Mouse (Mus musculus) olfactory bulb, adult 2 months (tissue): ENCODE results near the gene Sptbn1. TPM values are rescaled to one million over a fixed set of nuclear protein-coding genes. Genes with fewer than 3 reads are reported as not detected.

Experiments
- H3K27ac ChIP-seq: fragments of 200-500 bp; 2 replicates; pipeline ENCODE4 v1.5.1; 2012; ENCODE audit warnings: low read depth, low read length; ENCODE audit not compliant: insufficient read depth
- H3K4me1 ChIP-seq: fragments of 200-500 bp; 2 replicates; pipeline ENCODE4 v1.6.1; 2012; ENCODE audit warnings: low read length; ENCODE audit not compliant: control insufficient read depth, insufficient read depth
- H3K4me3 ChIP-seq: fragments of 200-500 bp; 2 replicates; pipeline ENCODE4 v1.5.1; 2012; ENCODE audit warnings: mild to moderate bottlenecking, low read depth, low read length, moderate library complexity; ENCODE audit not compliant: insufficient read depth
- CTCF ChIP-seq: fragments of 200-500 bp; IDR thresholded peaks from 2 replicates; pipeline ENCODE4 v1.5.1; 2012; ENCODE audit warnings: low read depth, mild to moderate bottlenecking, low read length, moderate library complexity; ENCODE audit not compliant: insufficient read depth
- POLR2A ChIP-seq: fragments of 200-500 bp; IDR thresholded peaks from 2 replicates; pipeline ENCODE4 v1.6.1; 2012; ENCODE audit warnings: mild to moderate bottlenecking, low read depth, low read length, moderate library complexity; ENCODE audit not compliant: insufficient read depth
- WGBS: fragments of 180-500 bp; shearing (Covaris S2); methylation state at CpG from one replicate; pipeline ENCODE4 v1.1.7; 2018; 5-methylcytosine and 5-hydroxymethylcytosine counted together
- polyA plus RNA-seq: library from polyadenylated mRNA; stranded (reverse); fragments of >200 nt; gene quantifications from 2 replicates; pipeline ENCODE4 v1.2.4, GENCODE M21; 2012; ENCODE audit warnings: low replicate concordance; ENCODE audit not compliant: missing spikeins, insufficient read depth, insufficient read length

Sptbn1 gene
- polyA plus RNA-seq, 1 experiment: 195 TPM

GRCm38 (mm10) chr11:30190119-30190518, 77.9 kb downstream of the Sptbn1 start:
- 0 out of 2 replicates have a peak overlapping the region, but pooled peaks have one; percentile 37 for H3K27ac ChIP-seq
- TF ChIP-seq CTCF: no peak
- TF ChIP-seq POLR2A: no peak
- H3K4me1 ChIP-seq: peaks cover 3% of the 10 kb centered on the region; the same call in 1 of the 2 replicates
- WGBS: 89% methylated on average over 3 of the region's 3 CpGs
- H3K4me3 ChIP-seq: no peak overlapping the region

GRCm38 (mm10) chr11:30186902-30187470, 81.0 kb downstream of the Sptbn1 start:
- TF ChIP-seq POLR2A (no peak), CTCF (no peak)
- H3K27ac ChIP-seq: no peak overlapping the region
- H3K4me1 ChIP-seq: peaks cover 5% of the 10 kb centered on the region
- WGBS: 60% methylated on average over 4 of the region's 4 CpGs
- no peak overlapping the region for H3K4me3 ChIP-seq

GRCm38 (mm10) chr11:30184527-30184926, 83.4 kb downstream of the Sptbn1 start:
- Histone ChIP-seq H3K4me1 (peaks cover 2% of the 10 kb centered on the region; the same call in 1 of the 2 replicates), H3K27ac (no peak overlapping the region), H3K4me3 (no peak overlapping the region)
- WGBS: 68% methylated on average over 2 of the region's 2 CpGs
- no peak for TF ChIP-seq POLR2A
- no peak for TF ChIP-seq CTCF

DNA sequence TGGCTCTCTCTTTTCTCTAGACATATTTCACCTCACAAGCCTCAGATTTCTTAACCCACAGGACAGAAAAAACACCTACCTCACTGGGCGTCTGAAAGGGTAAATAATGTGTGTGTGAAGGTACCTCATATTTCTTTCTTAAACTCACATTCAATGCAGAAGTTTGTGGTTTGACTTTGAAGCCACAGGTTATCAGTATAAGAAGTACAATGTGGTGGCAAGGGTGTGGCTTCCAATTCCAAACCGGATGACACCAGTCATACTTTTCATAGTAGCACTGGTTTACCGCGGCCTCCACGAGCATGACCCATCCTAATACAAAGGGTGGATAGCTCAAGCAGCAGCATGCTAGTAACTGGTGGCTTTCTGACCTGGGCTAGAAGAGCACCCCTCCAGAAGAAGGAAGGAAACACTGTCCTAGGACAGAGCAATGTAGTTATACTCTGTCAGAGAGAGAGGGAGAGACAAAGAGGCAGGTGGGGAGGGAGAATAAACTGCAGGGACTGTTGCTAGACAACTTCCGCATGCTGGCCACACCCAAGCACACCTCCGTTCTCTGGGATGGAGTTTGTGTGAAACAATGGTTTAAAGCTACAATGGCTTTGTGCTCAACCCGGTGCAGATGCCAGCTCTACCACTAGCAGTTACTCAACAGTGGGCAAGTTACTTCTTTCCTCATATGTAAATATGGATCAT, 85.1 kb downstream of the Sptbn1 start:
- H3K27ac ChIP-seq: no peak overlapping the region
- H3K4me1 ChIP-seq: peaks cover 2% of the 10 kb centered on the region; the same call in 1 of the 2 replicates
- H3K4me3 ChIP-seq: no peak overlapping the region
- TF ChIP-seq CTCF (no peak), POLR2A (no peak)
- 89% methylated on average over 8 of the region's 8 CpGs for WGBS

DNA sequence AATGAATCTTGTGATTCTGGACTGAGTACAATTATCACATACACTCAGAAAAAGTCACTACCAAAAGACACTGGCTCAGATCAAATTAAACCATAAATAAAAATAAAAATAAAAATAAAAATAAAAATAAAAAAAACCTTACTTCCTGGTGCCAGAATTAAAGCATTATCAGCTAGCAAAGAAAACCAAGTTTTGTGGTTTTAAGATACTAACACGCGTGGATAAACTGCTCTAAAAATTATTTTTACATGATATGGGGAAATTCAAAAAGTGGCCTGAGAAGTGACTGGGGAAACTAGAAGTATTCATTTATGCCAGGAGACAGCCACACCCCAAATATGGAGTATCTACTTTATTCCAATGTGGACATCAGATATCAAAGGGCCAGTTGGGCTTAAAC, 89.8 kb downstream of the Sptbn1 start:
- Histone ChIP-seq H3K4me1 (peaks cover 3% of the 10 kb centered on the region), H3K27ac (no peak overlapping the region), H3K4me3 (no peak overlapping the region)
- 98% methylated on average over 2 of the region's 2 CpGs for WGBS
- no peak for TF ChIP-seq POLR2A

- no peak for TF ChIP-seq POLR2A
- no peak for TF ChIP-seq CTCF
- WGBS: 57% methylated on average over 5 of the region's 5 CpGs
- Histone ChIP-seq H3K4me3 (no peak overlapping the region), H3K27ac (no peak overlapping the region), H3K4me1 (peaks cover 3% of the 10 kb centered on the region)
Observed at GRCm38 (mm10) chr11:30177145-30177840, 90.7 kb downstream of the Sptbn1 start.

DNA sequence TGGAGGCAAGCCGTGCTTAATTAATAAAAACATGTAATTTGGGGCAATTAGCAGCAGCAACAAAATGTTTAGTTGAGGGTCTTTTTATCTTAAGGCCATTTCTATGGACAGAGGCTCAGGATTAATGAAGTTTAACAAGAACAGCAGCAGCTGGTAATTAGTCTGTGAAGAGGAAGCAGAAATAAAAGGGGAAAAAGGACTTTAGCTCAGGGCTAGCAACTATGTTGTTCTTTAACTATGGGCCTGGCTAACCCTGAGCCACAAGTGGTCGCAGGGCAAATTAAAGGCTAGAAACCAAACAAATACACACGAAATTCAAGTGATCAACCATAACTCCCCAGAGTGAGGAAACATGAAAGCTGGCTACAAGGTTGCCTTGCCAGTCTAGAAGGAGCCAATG, 91.9 kb downstream of the Sptbn1 start:
- no peak overlapping the region for H3K4me3 ChIP-seq
- TF ChIP-seq POLR2A: no peak
- no peak for TF ChIP-seq CTCF
- no peak overlapping the region for H3K27ac ChIP-seq
- H3K4me1 ChIP-seq: peaks cover 3% of the 10 kb centered on the region
- 11% methylated on average over 3 of the region's 3 CpGs for WGBS

GRCm38 (mm10) chr11:30175623-30176022, 92.4 kb downstream of the Sptbn1 start:
- no peak overlapping the region for H3K27ac ChIP-seq
- peaks cover 3% of the 10 kb centered on the region for H3K4me1 ChIP-seq
- TF ChIP-seq CTCF: no peak
- TF ChIP-seq POLR2A: no peak
- WGBS: 68% methylated on average over 1 of the region's 1 CpGs
- no peak overlapping the region for H3K4me3 ChIP-seq

DNA sequence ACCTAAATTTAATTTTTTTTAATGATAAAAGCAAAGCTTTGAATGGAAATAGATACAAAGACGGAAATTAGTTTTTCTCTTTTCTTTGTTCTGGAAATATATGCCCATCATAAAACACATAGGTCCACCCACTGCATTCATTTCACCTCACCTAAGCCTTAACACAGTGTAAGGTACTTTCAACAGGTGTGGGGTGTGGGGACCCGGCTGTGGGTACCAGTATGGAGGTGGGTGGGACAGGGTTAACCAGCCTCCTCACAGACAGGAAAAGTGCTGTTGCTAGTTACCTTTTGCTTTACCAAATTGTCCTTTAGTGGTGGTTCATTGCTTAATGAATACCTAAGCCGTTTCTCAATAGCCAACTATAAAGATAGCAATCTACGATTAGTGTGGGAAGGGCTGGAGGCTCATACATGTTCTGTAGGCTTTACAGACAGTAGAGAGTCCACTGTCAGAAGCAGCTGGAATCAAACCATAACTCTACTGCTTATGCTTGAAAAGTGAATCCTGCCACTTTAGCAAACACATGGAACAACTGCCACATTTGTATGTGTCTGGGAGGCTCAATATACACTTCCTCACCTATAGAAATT, 96.3 kb downstream of the Sptbn1 start:
- no peak overlapping the region for H3K4me3 ChIP-seq
- H3K4me1 ChIP-seq: peaks cover 3% of the 10 kb centered on the region
- no peak overlapping the region for H3K27ac ChIP-seq
- TF ChIP-seq POLR2A (no peak), CTCF (no peak)
- WGBS: 73% methylated on average over 4 of the region's 4 CpGs
